ENCODE assay signal across 18 mouse cellular contexts in the genomic region with DNA sequence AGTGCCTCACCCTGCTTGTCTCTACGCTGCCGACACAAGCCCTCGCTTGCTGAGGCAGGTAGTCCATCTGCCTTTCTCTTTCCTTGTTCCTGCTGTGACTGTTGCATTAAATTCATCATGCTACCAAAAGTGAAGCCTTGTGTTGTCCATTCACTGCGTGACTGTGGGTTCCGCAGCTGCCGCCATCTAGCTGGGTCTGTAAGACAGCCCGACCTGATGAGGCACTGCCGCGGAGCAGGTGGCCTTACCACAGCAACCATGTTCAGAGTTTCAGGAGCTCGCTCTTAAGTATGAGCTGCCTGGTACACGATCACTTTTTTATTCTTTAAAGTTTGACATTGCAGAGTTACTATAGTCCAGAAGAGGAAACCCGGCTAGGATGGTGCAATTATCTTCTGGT. TPM values are rescaled to one million over a fixed set of nuclear protein-coding genes. Genes with fewer than 3 reads are reported as not detected.
A peak's percentile ranks its signal among the peaks of the same experiment; 100 is the strongest.
DNase-seq lines count a peak whose midpoint lies in the region; ATAC-seq and TF ChIP-seq lines count a peak whose summit lies in the region.
"Had no signal": no experiment of that assay in that cellular context is flagged by ENCODE, and none has a peak within 500 bp of the region (broad histone marks: within the 10 kb centered on the region; RNA-seq: fewer than 3 reads in every experiment).

No protein-coding gene starts in this region.

- H3K27me3 ChIP-seq in embryonic facial prominence, embryonic 13.5 days: no peaks in the 10 kb centered on the region
- H3K27me3 ChIP-seq in limb, embryonic 12.5 days: no peaks in the 10 kb centered on the region
- no peaks in the 10 kb centered on the region for H3K27me3 ChIP-seq in hindbrain, embryonic 13.5 days
- H3K27me3 ChIP-seq: forebrain, embryonic 13.5 days; heart, embryonic 13.5 days had no signal

- H3K4me2 ChIP-seq in embryonic facial prominence, embryonic 13.5 days: no peak overlapping the region
- no peak overlapping the region for H3K4me2 ChIP-seq in limb, embryonic 12.5 days
- no peak overlapping the region for H3K4me2 ChIP-seq in hindbrain, embryonic 13.5 days
- H3K4me2 ChIP-seq: forebrain, embryonic 13.5 days; heart, embryonic 13.5 days had no signal

- intact Hi-C loops in left cerebral cortex, adult 2 months (cut with DNase I): no loop called here
- intact Hi-C loops in left cerebral cortex, postnatal 36 days (cut with DNase I): no loop called here

- no peak overlapping the region for H3K9ac ChIP-seq in embryonic facial prominence, embryonic 13.5 days
- H3K9ac ChIP-seq in limb, embryonic 12.5 days (replicated peaks): no peak overlapping the region
- H3K9ac ChIP-seq in hindbrain, embryonic 13.5 days: no peak overlapping the region
- H3K9ac ChIP-seq: forebrain, embryonic 13.5 days; heart, embryonic 13.5 days had no signal

- peak; percentile 44 for ATAC-seq in frontal cortex, adult (ENCODE audit: low TSS enrichment)
- ATAC-seq in embryonic facial prominence, embryonic 13.5 days (ENCODE audit: insufficient number of reproducible peaks, insufficient read depth, low FRiP score, low TSS enrichment, low read depth): no peak
- no peak for ATAC-seq in limb, embryonic 12.5 days (ENCODE audit: insufficient number of reproducible peaks, insufficient read depth, low FRiP score, low TSS enrichment, low read depth)
- no peak for ATAC-seq in hindbrain, embryonic 13.5 days (ENCODE audit: low FRiP score)
- ATAC-seq: forebrain, embryonic 13.5 days; hindbrain, embryonic 16.5 days; inflammation-experienced regulatory T-cells, adult 6 months had no signal

- WGBS in embryonic facial prominence, embryonic 13.5 days: 87% methylated on average over 12 of the region's 12 CpGs
- 92% methylated on average over 12 of the region's 12 CpGs for WGBS in limb, embryonic 12.5 days
- WGBS in hindbrain, embryonic 13.5 days: 89% methylated on average over 12 of the region's 12 CpGs

- no peak overlapping the region for H3K4me3 ChIP-seq in left cerebral cortex, adult 2 months
- no peak overlapping the region for H3K4me3 ChIP-seq in embryonic facial prominence, embryonic 13.5 days
- H3K4me3 ChIP-seq in limb, embryonic 12.5 days (replicated peaks): no peak overlapping the region
- no peak overlapping the region for H3K4me3 ChIP-seq in hindbrain, embryonic 13.5 days
- H3K4me3 ChIP-seq: forebrain, embryonic 13.5 days; heart, embryonic 13.5 days had no signal

- H3K4me1 ChIP-seq in embryonic facial prominence, embryonic 13.5 days: peaks cover 6% of the 10 kb centered on the region
- H3K4me1 ChIP-seq in limb, embryonic 12.5 days (replicated peaks): no peaks in the 10 kb centered on the region
- no peaks in the 10 kb centered on the region for H3K4me1 ChIP-seq in hindbrain, embryonic 13.5 days (replicated peaks)
- H3K4me1 ChIP-seq: forebrain, embryonic 13.5 days; heart, embryonic 13.5 days had no signal

- no peaks in the 10 kb centered on the region for H3K9me3 ChIP-seq in embryonic facial prominence, embryonic 13.5 days
- H3K9me3 ChIP-seq in limb, embryonic 12.5 days: no peaks in the 10 kb centered on the region
- H3K9me3 ChIP-seq in hindbrain, embryonic 13.5 days: no peaks in the 10 kb centered on the region
- H3K9me3 ChIP-seq: forebrain, embryonic 13.5 days; heart, embryonic 13.5 days had no signal

- H3K27ac ChIP-seq in left cerebral cortex, adult 2 months: 0 out of 2 replicates have a peak overlapping the region, but pooled peaks have one; percentile 10
- peak overlapping the region; percentile 35; the same call in 1 of the 2 replicates for H3K27ac ChIP-seq in embryonic facial prominence, embryonic 13.5 days
- H3K27ac ChIP-seq in limb, embryonic 12.5 days: peak overlapping the region; percentile 23; the same call in 1 of the 2 replicates
- H3K27ac ChIP-seq in hindbrain, embryonic 13.5 days: no peak overlapping the region
- H3K27ac ChIP-seq: forebrain, embryonic 13.5 days; heart, embryonic 13.5 days had no signal

- no peak for TF ChIP-seq CTCF in left cerebral cortex, adult 2 months (IDR thresholded peaks at IDR 0.05)

- peaks cover 38% of the 10 kb centered on the region for H3K36me3 ChIP-seq in embryonic facial prominence, embryonic 13.5 days
- peaks cover 50% of the 10 kb centered on the region for H3K36me3 ChIP-seq in limb, embryonic 12.5 days
- H3K36me3 ChIP-seq in hindbrain, embryonic 13.5 days: peaks cover 49% of the 10 kb centered on the region

- DNase-seq in frontal cortex, adult 2 months (ENCODE audit: extremely low spot score in 1 of 2, low spot score in 1 of 2): no peak
- DNase-seq in left cerebral cortex, adult 2 months (ENCODE audit: extremely low spot score in 1 of 2, low spot score in 2 of 2): peak in 1 of 2 experiments; percentile 8
- DNase-seq in left cerebral cortex, postnatal 36 days (ENCODE audit: low spot score in 2 of 2): no peak
- no peak for DNase-seq in kidney, postnatal 25 days
- DNase-seq: adrenal gland, postnatal 10 days; cerebellum, adult 11 months; cerebellum, adult 8-10 months; cerebellum, postnatal 14 days; gastrocnemius, postnatal 10 days; heart, postnatal 36 days had no signal

RNA-seq across cellular contexts. Expression of gene Ctbs, which starts 9.6 kb away (rescaled TPM):
- polyA plus RNA-seq in frontal cortex, adult 2 months (2012; rRNA removed): 5.1 and 6.0 TPM in 2 replicates
- total RNA-seq in left cerebral cortex, adult 2 months (2021): 1 to 10 TPM; 7.1 to 8.1 TPM
- 1 to 10 TPM; 6.6 to 8.9 TPM for total RNA-seq in left cerebral cortex, postnatal 36 days (2021)
- 9.1 and 9.6 TPM in 2 replicates for polyA plus RNA-seq in embryonic facial prominence, embryonic 13.5 days (2015; fragmentation: Nextera tagmentation; extraction: Ambion mirVana)
- polyA plus RNA-seq in limb, embryonic 12.5 days (2016; fragmentation: Nextera tagmentation; extraction: Ambion mirVana): 6.4 and 7.2 TPM in 2 replicates
- 4.6 and 5.1 TPM in 2 replicates for polyA plus RNA-seq in hindbrain, embryonic 13.5 days (2015; fragmentation: Nextera tagmentation; extraction: Ambion mirVana)

RNA-seq across cellular contexts. Expression of gene Ssx2ip, which starts 35.6 kb away (rescaled TPM):
- polyA plus RNA-seq in frontal cortex, adult 2 months (2012; rRNA removed): 38.1 and 38.9 TPM in 2 replicates
- 10 to 100 TPM; 91.0 to 91.6 TPM for total RNA-seq in left cerebral cortex, adult 2 months (2021)
- 10 to 100 TPM; 87.7 to 89.5 TPM for total RNA-seq in left cerebral cortex, postnatal 36 days (2021)
- 22.1 and 26.4 TPM in 2 replicates for polyA plus RNA-seq in embryonic facial prominence, embryonic 13.5 days (2015; fragmentation: Nextera tagmentation; extraction: Ambion mirVana)
- polyA plus RNA-seq in limb, embryonic 12.5 days (2016; fragmentation: Nextera tagmentation; extraction: Ambion mirVana): 19.6 and 21.6 TPM in 2 replicates
- 13.3 and 14.4 TPM in 2 replicates for polyA plus RNA-seq in hindbrain, embryonic 13.5 days (2015; fragmentation: Nextera tagmentation; extraction: Ambion mirVana)

RNA-seq across cellular contexts. Expression of gene Spata1, which starts 59.5 kb away (rescaled TPM):
- 3.4 and 4.7 TPM in 2 replicates for polyA plus RNA-seq in frontal cortex, adult 2 months (2012; rRNA removed)
- 1 to 10 TPM; 3.2 to 3.7 TPM for total RNA-seq in left cerebral cortex, adult 2 months (2021)
- total RNA-seq in left cerebral cortex, postnatal 36 days (2021): 1 to 10 TPM; 4.4 to 5.1 TPM
- polyA plus RNA-seq in embryonic facial prominence, embryonic 13.5 days (2015; fragmentation: Nextera tagmentation; extraction: Ambion mirVana): 9.9 and 10.2 TPM in 2 replicates
- 7.9 and 8.7 TPM in 2 replicates for polyA plus RNA-seq in limb, embryonic 12.5 days (2016; fragmentation: Nextera tagmentation; extraction: Ambion mirVana)
- 6.4 and 7.5 TPM in 2 replicates for polyA plus RNA-seq in hindbrain, embryonic 13.5 days (2015; fragmentation: Nextera tagmentation; extraction: Ambion mirVana)

RNA-seq across cellular contexts. Expression of gene Gng5, which starts 59.6 kb away (rescaled TPM):
- polyA plus RNA-seq in frontal cortex, adult 2 months (2012; rRNA removed): 93.6 and 102 TPM in 2 replicates
- 10 to 100 TPM; 41.1 to 46.3 TPM for total RNA-seq in left cerebral cortex, adult 2 months (2021)
- 10 to 100 TPM; 45.4 to 45.7 TPM for total RNA-seq in left cerebral cortex, postnatal 36 days (2021)
- 857 and 874 TPM in 2 replicates for polyA plus RNA-seq in embryonic facial prominence, embryonic 13.5 days (2015; fragmentation: Nextera tagmentation; extraction: Ambion mirVana)
- 1,072 and 1,099 TPM in 2 replicates for polyA plus RNA-seq in limb, embryonic 12.5 days (2016; fragmentation: Nextera tagmentation; extraction: Ambion mirVana)
- 565 TPM in 2 replicates for polyA plus RNA-seq in hindbrain, embryonic 13.5 days (2015; fragmentation: Nextera tagmentation; extraction: Ambion mirVana)
